Mouse (Mus musculus) adrenal gland, postnatal 25 days (tissue): Measurements from ENCODE around the gene Arrb2. TPM values are rescaled to one million over a fixed set of nuclear protein-coding genes. Genes with fewer than 3 reads are reported as not detected.
"Not testable (repeated sequence)": the region's sequence is repeated elsewhere in the genome, so short reads cannot be mapped to it uniquely, and the experiment has no call there.

ENCODE experiments used
- DNase-seq: peaks from one replicate; pipeline ENCODE4 v3.0.0; 2021; ENCODE audit warnings: mixed read lengths
- total RNA-seq: library from RNA; stranded (reverse); gene quantifications from 2 replicates; pipeline ENCODE4 v1.2.3, GENCODE M21; 2021

The Arrb2 gene
- total RNA-seq, 1 experiment from 2014 or later, result 29.9 TPM

GRCm38 (mm10) chr11:70446756-70447155, 14.3 kb downstream of the Arrb2 start:
- no peak for DNase-seq

DNA sequence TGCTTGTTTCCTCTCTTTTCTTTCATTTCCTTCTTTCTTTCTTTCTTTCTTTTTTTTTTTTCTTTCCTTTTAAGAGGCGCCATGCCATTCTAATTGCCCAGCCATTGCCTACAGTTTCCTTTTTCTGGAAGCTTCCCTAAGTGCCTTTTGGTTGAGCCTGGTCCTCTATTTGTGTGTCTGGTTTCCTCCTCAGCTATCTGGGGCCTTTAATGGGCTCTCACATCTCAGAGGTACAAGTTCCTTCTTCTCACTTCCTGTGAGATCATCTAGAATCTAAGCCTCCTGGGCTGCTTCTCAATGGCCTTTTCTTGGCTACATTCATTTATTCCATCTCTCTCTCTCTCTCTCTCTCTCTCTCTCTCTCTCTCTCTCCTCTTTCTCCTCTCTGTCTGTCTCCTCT, 14.9 kb downstream of the Arrb2 start:
- DNase-seq, result no peak

DNA sequence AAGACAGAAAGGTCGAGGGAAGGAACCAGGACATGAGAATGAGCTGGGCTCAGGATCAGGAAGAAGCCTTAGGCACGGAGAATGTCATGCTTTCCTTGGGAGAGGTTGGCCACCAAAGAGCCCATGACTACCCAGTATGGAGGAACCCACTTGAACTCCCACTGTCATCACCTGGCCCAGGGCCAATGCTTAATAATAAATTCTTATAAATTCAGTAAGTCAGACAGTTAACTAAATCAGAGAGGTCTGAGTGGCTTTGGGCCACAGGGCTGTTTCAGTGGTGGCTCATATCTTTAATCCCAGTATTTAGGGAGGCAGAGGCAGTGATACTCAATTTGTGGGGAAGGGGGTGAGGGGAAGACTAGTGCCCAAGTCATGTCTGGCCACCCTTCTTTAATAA, 18.5 kb downstream of the Arrb2 start:
- DNase-seq, result no peak

DNA sequence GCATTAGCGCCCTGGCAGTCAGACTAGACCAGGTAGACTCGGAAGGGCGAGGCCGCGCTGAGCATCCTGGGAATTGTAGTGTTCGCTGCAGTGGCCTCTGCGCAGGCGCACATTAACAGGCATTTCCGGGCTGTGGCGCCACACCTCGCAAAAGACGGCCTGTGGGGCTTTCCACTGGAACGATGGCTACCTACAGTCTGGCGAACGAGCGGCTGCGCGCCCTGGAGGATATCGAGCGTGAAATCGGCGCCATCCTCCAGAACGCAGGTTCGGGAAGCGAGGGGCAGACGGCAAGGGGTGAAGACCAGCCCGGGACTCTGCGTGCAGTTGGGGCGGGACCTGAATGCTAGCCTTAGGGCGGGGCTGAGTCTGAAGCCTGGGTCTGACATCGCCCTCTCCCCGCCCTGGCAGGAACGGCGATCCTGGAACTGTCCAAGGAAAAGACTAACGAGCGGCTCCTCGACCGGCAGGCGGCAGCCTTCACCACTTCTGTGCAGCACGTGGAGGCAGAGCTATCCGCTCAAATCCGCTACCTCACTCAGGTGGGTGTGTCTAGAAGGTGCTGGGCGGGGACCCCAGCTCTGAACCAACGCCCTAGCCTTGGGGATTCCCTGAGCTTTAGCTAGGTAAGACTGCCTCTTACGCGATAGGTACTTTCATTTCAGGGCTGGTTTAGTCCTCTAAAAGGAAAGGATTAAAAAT, 19.5 kb downstream of the Arrb2 start, which contains the start of gene Med11:
Gene Med11 (plus strand): TSS at position 123 of the 702 bp plus-strand sequence.
- DNase-seq, result peak; percentile 95

DNA sequence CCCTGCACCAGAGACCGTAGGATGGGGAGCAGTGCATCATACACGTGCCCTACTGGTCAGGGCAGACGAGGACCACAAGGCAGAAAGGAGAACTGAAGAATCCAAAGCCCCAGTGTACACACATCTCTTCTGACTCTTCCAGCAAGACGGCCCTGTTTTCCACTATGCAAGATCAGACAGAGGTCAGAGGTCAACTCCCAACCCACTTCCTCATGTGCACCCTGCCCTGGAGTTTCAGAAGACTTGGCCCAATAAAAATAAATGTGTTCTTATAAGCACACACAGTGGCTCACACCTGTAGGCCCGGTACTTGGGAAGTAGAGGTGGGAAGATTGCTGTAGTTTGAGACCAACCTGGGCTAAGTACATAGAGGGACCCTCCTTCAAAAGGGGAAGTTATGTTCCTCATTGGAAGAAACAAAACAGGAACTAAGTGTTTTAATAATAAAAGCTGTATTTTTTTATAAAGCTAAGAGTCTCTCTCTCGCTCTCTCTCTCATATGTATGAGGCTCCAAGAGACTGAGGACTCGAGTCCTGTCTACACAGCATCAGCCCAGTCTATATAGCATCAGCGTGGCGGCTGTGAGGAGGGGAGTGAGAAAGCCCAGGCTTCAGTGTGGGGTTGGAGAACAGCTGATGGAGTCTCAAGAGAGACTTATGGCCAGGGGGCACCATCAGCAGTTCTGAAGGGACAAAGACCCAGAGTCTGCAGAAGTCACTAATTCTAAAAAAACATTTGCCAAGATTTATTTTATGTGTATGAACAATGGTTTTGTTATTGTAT, 21.0 kb downstream of the Arrb2 start:
- DNase-seq, result no peak

- DNase-seq, result no peak
Measured at GRCm38 (mm10) chr11:70458688-70459600, 26.5 kb downstream of the Arrb2 start, which contains the start of gene Zmynd15. Gene Zmynd15 (plus strand): TSS chr11:70459433.

GRCm38 (mm10) chr11:70459601-70460101, 27.2 kb downstream of the Arrb2 start, which contains the start of gene Cxcl16:
Gene Cxcl16 (minus strand): TSS chr11:70459984.
- DNase-seq, result peak; percentile 52

- no peak for DNase-seq
Measured at GRCm38 (mm10) chr11:70463970-70464369, 31.5 kb downstream of the Arrb2 start.

DNA sequence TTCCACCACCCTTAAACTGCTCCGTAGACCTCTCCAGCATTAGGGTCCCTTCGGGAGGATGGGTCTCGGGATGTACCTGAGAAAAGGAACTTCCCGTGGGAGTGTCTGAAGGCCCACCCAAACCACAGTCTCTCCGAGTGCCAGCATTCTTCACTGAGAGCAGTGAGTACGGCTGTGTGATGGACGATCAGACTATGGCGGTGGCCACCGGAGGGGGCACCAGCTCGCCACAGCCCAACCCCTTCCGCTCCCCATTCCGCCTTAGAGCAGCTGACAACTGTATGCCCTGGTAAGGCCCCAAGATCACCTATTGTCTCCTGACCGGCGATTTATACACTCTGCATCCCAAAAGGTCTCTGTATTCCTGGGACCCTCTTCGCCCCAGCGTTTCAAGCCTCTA, 32.8 kb downstream of the Arrb2 start:
- no peak for DNase-seq

GRCm38 (mm10) chr11:70465824-70466223, 33.4 kb downstream of the Arrb2 start:
- DNase-seq, result peak; percentile 31

DNA sequence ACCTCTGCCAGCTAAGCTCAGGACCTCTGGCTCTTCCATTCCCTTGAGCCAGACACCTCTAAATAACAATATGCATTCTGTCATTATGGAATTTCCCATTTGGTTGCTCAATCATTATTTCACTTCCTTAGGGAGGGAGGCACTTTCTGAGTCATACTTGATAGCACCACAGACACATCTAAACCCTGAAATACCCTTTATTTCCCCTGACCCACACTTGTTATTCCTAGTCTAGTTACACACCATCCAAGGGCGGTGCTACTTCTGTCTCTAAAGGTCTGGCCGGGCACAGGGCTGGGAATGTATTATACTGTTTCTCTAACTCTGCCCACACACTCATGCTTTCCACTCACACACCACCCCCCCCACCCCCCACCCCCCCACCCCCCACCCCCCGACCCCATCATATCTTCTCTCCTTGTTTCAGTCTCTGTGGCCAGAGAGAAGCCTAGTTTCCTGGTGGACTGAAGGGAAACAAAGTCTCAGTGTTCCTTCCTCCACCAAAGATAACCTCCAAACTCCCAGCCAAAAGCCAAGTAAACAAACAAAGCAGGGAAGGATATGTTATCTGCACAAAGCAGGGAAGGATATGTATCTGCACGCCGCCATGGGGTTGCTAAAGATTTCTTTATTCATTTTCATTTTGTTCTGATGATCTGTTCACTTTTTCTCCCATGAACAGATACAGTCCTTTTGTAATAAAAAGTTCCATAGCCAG, 35.6 kb downstream of the Arrb2 start:
- DNase-seq, result no peak

DNA sequence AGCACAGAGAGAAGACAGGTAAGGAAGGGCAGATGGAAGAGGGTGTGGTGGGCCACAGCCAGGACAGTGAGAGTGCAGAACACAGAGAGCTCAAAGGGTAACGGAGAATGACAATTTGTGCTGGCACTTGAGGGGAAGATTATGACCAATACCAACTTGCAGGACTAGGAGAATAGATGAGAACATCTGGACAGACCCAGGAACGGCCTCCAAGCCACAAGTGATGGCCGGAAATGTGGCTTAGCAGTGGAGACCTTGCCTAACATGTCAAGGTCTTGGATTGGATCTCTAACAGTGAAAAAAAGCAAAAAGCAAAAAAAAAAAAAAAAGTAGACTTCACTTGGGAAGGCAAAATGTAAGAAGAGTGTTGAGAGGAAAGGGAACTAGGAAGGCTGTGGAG, 37.3 kb downstream of the Arrb2 start:
- DNase-seq, result no peak

- no peak for DNase-seq
Measured at GRCm38 (mm10) chr11:70472716-70473115, 40.3 kb downstream of the Arrb2 start.

- DNase-seq, result not testable (repeated sequence)
Measured at GRCm38 (mm10) chr11:70473291-70473690, 40.9 kb downstream of the Arrb2 start.

- no peak for DNase-seq
Measured at GRCm38 (mm10) chr11:70474872-70475534, 42.6 kb downstream of the Arrb2 start.

DNA sequence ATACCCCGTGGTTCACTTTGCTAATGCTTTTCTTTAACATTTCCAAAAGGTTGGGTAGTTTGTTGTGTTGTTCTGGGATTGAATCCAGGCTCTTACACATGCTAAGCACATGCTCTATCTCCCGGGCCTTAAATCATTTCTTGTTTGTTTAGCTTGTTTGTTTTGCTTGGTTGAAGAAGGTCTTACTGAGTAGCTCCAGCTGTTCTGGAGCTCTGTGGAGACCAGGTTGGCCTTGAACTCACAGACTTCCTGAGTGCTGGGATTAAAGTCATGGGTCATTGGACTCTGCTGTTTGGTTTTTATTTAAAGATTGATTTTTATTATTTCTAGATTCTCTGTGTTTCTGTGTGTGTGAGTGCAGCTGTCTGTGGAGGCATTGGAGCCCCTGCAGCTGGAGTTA, 53.1 kb downstream of the Arrb2 start:
- DNase-seq, result no peak

DNA sequence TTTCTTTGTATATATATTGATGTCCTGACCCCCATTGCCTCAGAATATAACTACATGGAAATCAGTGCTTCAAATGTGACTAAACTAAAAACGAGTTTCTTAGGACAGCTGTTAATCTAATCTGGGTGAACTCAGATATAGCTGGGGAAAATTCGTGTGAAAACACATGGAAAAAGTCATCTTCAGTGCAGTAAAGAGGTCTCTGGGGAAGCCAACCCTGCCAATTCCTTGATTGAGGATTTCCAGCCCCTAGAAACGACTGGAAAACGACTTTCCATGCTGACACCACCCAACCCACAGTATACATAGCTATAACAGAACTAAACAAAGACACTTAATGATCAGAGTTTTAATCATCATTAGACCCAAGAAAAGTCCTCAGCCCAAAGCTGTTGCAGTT, 55.4 kb downstream of the Arrb2 start:
- DNase-seq, result no peak

GRCm38 (mm10) chr11:70489138-70489537, 56.7 kb downstream of the Arrb2 start:
- no peak for DNase-seq

DNA sequence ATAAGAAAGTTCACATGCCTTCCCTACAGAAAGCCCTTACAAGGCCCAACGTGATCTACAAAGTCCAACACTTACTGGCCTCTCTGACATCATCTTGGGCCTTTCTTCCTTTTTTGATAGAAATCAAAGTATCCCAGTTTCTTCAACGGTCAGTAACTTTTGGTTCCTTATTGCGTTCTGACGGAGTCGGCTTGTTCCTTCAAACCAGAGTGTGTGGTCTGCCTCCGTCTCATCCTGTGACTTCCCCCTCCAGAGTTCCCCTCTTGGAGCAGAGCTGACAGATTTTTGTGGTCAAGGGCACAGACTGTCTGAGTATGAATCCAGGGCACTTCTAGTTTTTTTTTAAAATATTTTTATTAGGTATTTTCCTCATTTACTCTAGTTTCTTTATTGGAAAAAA, 57.2 kb downstream of the Arrb2 start:
- no peak for DNase-seq
